Mouse (Mus musculus): ENCODE data around the gene Babam2.
"Not testable (repeated sequence)": the region's sequence is repeated elsewhere in the genome, so short reads cannot be mapped to it uniquely, and the experiment has no call there.

The Babam2 gene

GRCm38 (mm10) chr5:31950532-31950931 is 253.0 kb downstream of the Babam2 start:
- DNase-seq: no peak

GRCm38 (mm10) chr5:31955184-31955583 is 257.7 kb downstream of the Babam2 start:
- no peak for DNase-seq

DNA sequence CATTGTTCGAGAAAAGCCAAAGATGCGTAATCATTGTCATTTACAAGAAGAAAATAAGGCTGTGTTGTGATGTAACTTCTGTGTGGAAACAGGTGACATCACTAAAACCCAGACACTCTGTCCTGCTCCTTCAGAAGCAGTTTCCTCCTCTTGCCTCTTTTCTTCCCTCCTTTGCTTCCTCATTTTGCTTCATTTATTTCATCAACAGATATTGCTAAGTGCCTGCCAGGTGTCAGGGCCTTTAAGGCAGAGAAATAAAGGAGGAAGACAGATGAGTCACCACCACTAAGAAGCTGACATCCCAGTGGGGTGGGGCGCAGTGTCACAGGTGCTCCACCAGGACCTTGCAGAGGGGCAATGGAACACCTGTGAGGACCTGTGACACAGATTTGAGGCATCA is 258.9 kb downstream of the Babam2 start:
- no peak for DNase-seq

DNA sequence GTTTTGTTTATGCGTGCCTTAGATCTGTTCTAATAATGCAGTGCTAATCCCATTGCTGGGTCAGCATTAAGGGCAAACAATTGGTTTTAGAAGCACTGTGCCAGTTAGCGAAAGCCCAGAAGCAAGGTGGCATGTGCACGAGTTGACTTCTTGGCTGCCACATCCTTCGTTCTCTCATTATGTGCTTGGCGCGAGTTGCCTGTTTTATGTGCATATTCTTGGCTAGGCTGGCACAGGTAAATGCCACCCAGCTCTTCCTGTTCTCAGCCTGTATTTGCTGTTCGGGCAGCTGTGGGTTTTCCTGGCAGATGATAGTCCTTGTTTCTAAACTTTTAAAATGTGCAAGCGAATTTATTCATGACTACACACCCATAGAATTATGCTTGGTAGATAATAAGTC is 262.4 kb downstream of the Babam2 start:
- DNase-seq: no peak

DNA sequence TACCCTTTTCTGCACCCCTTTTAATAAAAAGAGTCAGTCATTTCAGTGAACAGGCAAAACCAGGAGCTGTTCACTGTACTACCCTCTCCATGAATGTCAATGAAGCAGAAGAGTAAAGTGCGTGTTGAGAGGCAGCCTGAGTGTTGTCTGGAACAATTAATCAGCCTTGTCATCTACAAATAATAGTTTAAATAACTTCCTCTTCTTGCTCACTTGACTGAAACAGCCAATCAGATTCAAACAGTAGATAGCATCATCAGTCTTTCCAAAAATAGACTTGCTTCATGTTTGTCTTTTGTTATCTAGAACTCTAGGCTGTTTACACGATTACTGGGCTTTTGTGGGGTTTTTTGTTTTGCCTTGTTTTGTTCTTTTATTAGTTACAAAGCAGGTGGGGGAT is 263.9 kb downstream of the Babam2 start:
- DNase-seq: no peak

GRCm38 (mm10) chr5:31962346-31962745 is 264.9 kb downstream of the Babam2 start:
- DNase-seq: no peak

DNA sequence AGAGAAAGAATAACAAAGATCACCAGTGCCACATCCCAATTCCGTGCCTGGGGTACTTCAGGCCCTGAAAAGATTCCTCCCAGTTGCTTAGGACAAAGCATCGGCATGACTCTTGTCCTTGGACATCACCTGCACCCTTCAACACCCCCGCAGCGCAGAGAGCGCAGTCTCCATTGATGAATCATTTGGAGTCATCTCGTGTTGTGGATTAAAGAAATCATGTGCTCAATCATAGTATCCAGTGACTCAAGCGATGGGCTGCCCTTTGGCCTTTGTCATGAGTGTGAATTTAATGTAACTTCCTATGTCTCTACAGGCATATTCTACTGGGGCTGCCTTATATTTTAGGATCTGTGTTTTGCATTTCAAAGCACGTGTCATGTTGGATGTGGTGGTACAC is 265.9 kb downstream of the Babam2 start:
- DNase-seq: no peak

DNA sequence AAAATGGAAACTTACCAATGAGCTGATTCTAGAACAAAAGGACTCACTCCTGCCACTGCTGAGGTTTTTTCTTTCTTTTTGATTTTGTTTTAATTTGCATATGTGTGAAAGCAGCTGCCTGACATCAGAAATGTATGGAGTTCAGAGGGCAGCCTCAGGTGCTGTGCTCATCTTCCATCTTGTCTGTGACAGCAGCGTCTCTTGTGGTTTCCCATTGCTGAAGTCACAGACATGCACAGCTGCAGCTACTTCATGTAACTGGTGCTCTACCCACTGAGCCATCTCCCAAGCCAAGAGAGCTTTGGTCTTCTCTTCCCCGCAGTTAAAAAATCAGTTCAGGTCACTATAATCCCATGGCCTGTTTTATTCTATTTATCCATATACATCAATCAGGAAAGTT is 266.4 kb downstream of the Babam2 start:
- no peak for DNase-seq

DNA sequence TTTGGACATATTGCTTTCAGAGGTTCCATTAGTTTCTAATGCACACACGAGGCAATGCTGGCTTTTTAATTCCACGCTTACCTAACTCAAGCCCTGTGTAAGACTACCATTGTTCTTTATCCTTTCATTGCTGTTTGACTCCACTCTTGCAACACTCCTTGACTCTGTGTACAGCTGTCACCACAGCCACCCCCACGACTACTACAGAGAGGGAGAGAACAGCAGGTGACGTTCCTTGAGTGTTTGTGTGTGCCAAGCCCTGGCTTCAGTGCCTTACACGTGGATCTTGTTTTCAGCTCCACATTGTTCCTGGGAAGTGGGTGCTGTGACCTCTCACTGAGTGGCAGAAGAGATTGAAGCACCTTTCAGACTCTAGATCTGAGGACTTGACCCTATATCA is 269.3 kb downstream of the Babam2 start:
- DNase-seq: no peak

DNA sequence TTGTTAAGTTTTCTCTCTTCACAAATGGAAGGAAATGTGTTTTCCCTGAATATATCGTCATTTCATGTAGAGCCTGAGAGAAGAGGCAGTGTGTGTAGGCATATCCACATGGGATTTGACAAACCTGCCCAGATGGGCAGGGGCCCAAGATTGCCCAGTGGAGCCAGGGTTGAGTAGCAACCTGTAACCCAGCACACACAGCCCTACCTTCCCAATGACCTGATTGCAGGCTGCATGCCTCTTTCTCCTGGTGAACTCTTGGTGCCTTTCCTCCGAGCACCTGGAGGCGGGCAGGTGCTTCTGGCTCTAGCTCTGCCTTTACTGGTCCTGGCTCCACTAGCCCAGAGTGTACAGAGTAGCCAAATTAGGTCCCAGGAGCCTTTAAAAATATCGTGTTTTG is 270.0 kb downstream of the Babam2 start:
- DNase-seq: no peak

DNA sequence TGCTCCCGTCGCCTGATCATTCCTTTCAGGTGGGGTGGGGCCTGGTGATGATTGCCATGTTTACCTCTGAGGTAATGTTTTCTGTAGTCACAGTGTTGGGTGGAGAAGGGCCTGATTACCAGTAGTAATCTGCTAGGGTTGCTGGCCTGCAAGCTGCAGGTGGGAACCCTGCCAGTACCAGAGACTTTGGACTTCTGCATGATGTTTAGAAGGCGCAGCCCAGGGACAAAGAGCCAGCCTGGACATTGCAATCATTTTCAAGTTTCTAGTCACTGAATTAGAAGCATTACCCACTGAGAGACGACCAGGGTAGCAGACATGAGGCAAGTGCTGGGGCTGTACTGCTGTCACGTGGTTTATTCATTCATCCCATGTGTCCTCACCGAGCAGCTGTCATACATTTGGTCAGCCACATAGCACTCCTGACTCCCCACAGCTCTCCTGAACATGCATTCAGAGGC is 270.6 kb downstream of the Babam2 start:
- DNase-seq: no peak

DNA sequence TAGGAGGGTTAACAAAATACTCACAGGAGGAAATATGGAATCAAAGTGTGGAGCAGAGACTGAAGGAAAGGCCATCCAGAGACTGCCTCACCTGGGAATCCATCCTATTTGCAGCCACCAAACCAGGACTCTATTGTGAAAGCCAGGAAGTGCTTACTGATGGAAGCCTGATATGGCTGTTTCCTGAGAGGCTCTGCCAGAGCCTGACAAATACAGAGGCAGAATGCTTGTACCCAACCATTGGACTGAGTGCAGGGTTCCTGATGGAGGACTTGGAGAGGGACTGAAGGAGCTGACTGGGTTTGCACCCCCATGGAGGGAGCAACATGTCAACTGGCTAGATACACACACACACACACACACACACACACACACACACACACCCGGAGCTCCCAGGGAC is 274.9 kb downstream of the Babam2 start:
- DNase-seq: not testable (repeated sequence)

DNA sequence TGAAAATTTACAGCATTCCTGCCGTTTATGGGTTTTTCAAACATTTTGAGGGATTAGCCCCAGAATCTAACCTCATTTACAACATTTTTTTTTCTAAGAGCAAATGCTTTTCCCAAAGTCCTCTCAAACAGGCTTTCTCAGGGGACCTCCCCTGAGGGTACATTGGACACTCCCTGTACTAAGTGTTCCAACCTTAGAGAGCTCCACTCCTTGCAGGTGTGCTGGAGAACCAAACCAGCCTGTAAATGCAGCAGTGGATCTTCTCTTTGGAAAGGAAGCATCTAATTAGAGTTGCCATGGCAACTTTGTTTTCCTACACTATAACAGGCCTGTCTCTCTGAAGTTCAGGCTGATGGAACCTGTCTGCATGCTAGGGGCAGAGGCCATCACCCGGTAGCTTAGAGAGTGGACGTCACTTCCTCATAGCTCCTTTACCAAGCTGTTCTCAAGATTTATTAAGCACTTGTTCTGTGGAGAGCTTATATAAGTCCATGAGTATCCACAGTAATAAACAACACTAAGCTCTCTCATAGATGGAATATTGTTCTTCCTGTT is 277.2 kb downstream of the Babam2 start:
- no peak for DNase-seq

GRCm38 (mm10) chr5:31982061-31982460 is 284.6 kb downstream of the Babam2 start:
- no peak for DNase-seq

DNA sequence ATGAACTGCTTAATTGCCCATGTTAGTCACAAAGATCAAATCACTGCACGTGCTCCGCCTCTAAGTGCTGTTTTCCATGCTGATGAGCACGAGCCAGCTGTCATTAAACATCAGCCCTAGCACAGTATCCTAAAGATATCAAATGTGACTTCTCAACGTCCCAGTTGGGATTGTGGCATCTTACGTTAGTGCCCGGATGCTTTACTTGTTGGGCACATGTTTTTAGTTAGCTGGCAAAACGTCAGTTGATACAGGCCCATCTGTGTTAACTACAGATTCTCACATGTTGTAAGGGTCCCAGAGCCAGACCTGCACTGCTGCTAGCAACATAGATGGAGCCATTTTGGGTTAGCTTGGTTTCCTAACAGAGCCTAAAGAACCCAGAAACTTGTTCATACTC is 285.7 kb downstream of the Babam2 start:
- no peak for DNase-seq

- no peak for DNase-seq
Measured at GRCm38 (mm10) chr5:31983817-31984368, 286.4 kb downstream of the Babam2 start.

- DNase-seq: no peak
Measured at GRCm38 (mm10) chr5:31984369-31984961, 287.0 kb downstream of the Babam2 start.

- no peak for DNase-seq
Measured at GRCm38 (mm10) chr5:31985021-31985420, 287.5 kb downstream of the Babam2 start.

DNA sequence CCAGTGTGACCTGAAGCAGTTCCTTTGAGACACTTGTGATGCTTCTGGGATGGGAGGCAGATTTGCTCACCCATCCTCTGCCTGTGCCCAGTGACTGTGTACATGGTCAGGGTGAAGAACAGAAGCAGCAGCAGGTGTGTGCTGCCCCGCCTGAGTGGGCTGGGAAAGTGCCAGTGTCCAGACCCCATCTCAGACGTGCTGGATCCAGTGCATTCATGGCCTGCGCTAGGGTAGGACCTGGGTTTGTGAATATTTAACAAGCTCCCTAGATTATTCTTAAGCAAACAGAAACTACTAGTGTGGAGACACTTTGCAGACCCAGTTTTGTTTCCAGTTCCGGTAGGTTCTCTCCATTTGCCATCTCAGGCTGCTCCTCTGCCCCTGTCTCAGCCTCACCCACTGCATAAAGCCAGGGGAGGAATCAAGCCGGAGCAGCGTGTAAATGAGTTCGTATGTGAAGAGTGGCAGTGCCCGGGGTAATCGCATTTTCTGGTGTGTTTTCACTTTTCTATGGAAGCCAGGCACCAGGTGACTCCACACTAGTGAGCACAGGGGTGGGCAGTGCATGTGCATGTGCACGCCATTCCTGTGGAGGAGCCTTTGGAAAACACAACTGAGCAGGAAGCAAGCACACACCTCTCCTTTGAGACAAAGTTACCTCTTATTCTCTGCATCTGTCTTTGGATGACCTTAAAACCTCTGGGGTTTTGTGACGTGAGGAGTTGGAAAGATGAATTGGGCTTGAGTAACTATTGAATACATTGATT is 290.2 kb downstream of the Babam2 start:
- DNase-seq: no peak

- DNase-seq: no peak
Measured at GRCm38 (mm10) chr5:31997189-31997954, 299.9 kb downstream of the Babam2 start.

GRCm38 (mm10) chr5:31998806-31999205 is 301.3 kb downstream of the Babam2 start:
- DNase-seq: no peak

GRCm38 (mm10) chr5:32000076-32000475 is 302.6 kb downstream of the Babam2 start:
- DNase-seq: no peak

GRCm38 (mm10) chr5:32001266-32001665 is 303.8 kb downstream of the Babam2 start:
- DNase-seq: no peak
